15 mouse cellular contexts compared by ENCODE assay signal in genomic region chr9:56412716-56413115, GRCm38 (mm10).
"Had no signal": no experiment of that assay in that cellular context is flagged by ENCODE, and none has a peak within 500 bp of the region (broad histone marks: within the 10 kb centered on the region; RNA-seq: fewer than 3 reads in every experiment).

No protein-coding gene starts in this region.

- H3K9ac ChIP-seq: limb, embryonic 13.5 days; liver, embryonic 14.5 days; midbrain, embryonic 15.5 days; neural tube, embryonic 12.5 days had no signal

- DNase-seq: kidney, postnatal 10 days; left cerebral cortex, postnatal 4 days; lung, adult 18-20 months; lung, postnatal 4 days; retina, postnatal 1 day; right cerebral cortex, postnatal 4 days; spleen, adult 18-20 months; thymus, adult 18-20 months; thymus, postnatal 14 days had no signal

- H3K4me3 ChIP-seq: limb, embryonic 13.5 days; megakaryocyte, embryonic 14.5 days; midbrain, embryonic 15.5 days; neural tube, embryonic 12.5 days had no signal

- H3K9me3 ChIP-seq: limb, embryonic 13.5 days; megakaryocyte, embryonic 14.5 days; midbrain, embryonic 15.5 days; neural tube, embryonic 12.5 days had no signal

- H3K27ac ChIP-seq: limb, embryonic 13.5 days; liver, embryonic 14.5 days; midbrain, embryonic 15.5 days; neural tube, embryonic 12.5 days had no signal

- ATAC-seq: midbrain, embryonic 15.5 days had no signal

- H3K4me2 ChIP-seq: limb, embryonic 13.5 days; midbrain, embryonic 11.5 days; midbrain, embryonic 15.5 days; neural tube, embryonic 12.5 days had no signal

- H3K27me3 ChIP-seq: limb, embryonic 13.5 days; megakaryocyte, embryonic 14.5 days; midbrain, embryonic 15.5 days; neural tube, embryonic 12.5 days had no signal

- H3K36me3 ChIP-seq: limb, embryonic 13.5 days; midbrain, embryonic 15.5 days; neural tube, embryonic 12.5 days had no signal
